Mouse (Mus musculus) heart, postnatal 0 days (tissue): ENCODE results near the gene Olfr1394. TPM values are rescaled to one million over a fixed set of nuclear protein-coding genes. Genes with fewer than 3 reads are reported as not detected.
"Not testable (repeated sequence)": the region's sequence is repeated elsewhere in the genome, so short reads cannot be mapped to it uniquely, and the experiment has no call there.

Experiments used
- ATAC-seq: fragments of 200-750 bp; cut with Nextera tagmentation; 2 replicates; pipeline ENCODE4 v1.8.0; 2017; ENCODE audit warnings: low read depth, moderate number of reproducible peaks, moderate library complexity; ENCODE audit not compliant: insufficient read depth
- DNase-seq: peaks from one replicate; pipeline ENCODE4 v3.0.0-alpha.2; 2016; ENCODE audit warnings: low spot score
- H3K27ac ChIP-seq: fragments of 300-500 bp; sonication (generic); 2 replicates; pipeline ENCODE4 v1.5.1; 2014; ENCODE audit warnings: low read depth, mild to moderate bottlenecking
- H3K27me3 ChIP-seq: fragments of 300-500 bp; sonication (generic); 2 replicates; pipeline ENCODE4 v1.6.1; 2014; ENCODE audit warnings: low read length, mixed read lengths; ENCODE audit not compliant: control insufficient read depth, insufficient read depth
- H3K36me3 ChIP-seq: fragments of 300-500 bp; sonication (generic); replicated peaks from 2 replicates; pipeline ENCODE4 v1.6.1; 2014; ENCODE audit warnings: low read length, mixed read lengths; ENCODE audit not compliant: control insufficient read depth, insufficient read depth
- H3K4me1 ChIP-seq: fragments of 300-500 bp; sonication (generic); 2 replicates; pipeline ENCODE4 v1.6.1; 2014; ENCODE audit warnings: antibody characterized with exemption; ENCODE audit not compliant: control insufficient read depth, insufficient read depth
- H3K4me2 ChIP-seq: fragments of 300-500 bp; sonication (generic); 2 replicates; pipeline ENCODE4 v1.6.1; 2014; ENCODE audit warnings: low read depth, mild to moderate bottlenecking, low read length, moderate library complexity
- H3K4me3 ChIP-seq: fragments of 300-500 bp; sonication (generic); 2 replicates; pipeline ENCODE4 v1.5.1; 2014; ENCODE audit warnings: low read depth, low read length
- H3K9ac ChIP-seq: fragments of 300-500 bp; sonication (generic); replicated peaks from 2 replicates; pipeline ENCODE4 v1.6.1; 2014; ENCODE audit warnings: low read depth, low read length, mixed read lengths
- H3K9me3 ChIP-seq: fragments of 300-500 bp; sonication (generic); replicated peaks from 2 replicates; pipeline ENCODE4 v1.6.1; 2016; ENCODE audit warnings: low read length; ENCODE audit not compliant: control insufficient read depth
- CTCF ChIP-seq: IDR thresholded peaks from 2 replicates; pipeline ENCODE4 v1.5.1; 2016; ENCODE audit warnings: antibody characterized with exemption, control low read depth, low read depth
- EP300 ChIP-seq: IDR thresholded peaks from 2 replicates; pipeline ENCODE4 v1.6.1; 2016; ENCODE audit warnings: antibody characterized with exemption, low read depth
- WGBS: fragments of 180-500 bp; shearing (Covaris S2); extraction: QIAGEN DNeasy Blood & Tissue Kit; methylation state at CpG from one replicate; pipeline ENCODE4 v1.1.7; 2014; 5-methylcytosine and 5-hydroxymethylcytosine counted together
- polyA plus RNA-seq: library from polyadenylated mRNA; unstranded; fragments of >200 nt; fragmentation: Nextera tagmentation; extraction: Ambion mirVana; gene quantifications from 2 replicates; pipeline ENCODE4 v1.2.1, GENCODE M21; 2015
- total RNA-seq: library from RNA; depleted of rRNA; stranded (reverse); fragments of >200 nt; gene quantifications from 2 replicates; pipeline ENCODE4 v1.2.3, GENCODE M21; 2014; ENCODE audit warnings: low replicate concordance

The Olfr1394 gene
- total and polyA plus RNA-seq, 2 experiments from 2014 or later, result not detected

- Histone ChIP-seq H3K9ac (no peak overlapping the region), H3K4me3 (no peak overlapping the region), H3K9me3 (no peaks in the 10 kb centered on the region), H3K27me3 (no peaks in the 10 kb centered on the region), H3K4me2 (no peak overlapping the region), H3K36me3 (no peaks in the 10 kb centered on the region), H3K4me1 (no peaks in the 10 kb centered on the region), H3K27ac (peak overlapping the region; percentile 71)
- TF ChIP-seq EP300, result peak; percentile 79
- TF ChIP-seq CTCF, result no peak
- peak; percentile 22 for DNase-seq
- ATAC-seq, result peak; percentile 69
- 43% methylated on average over 1 of the region's 1 CpGs for WGBS
Observed at GRCm38 (mm10) chr11:49183172-49183571, 29.0 kb downstream of the Olfr1394 start.

GRCm38 (mm10) chr11:49186452-49186851 lies 32.3 kb downstream of the Olfr1394 start:
- H3K27ac ChIP-seq, result peak overlapping the region; percentile 66
- H3K4me3 ChIP-seq, result peak overlapping the region; percentile 24
- no peak for ATAC-seq
- no peaks in the 10 kb centered on the region for H3K9me3 ChIP-seq
- peak overlapping the region; percentile 39 for H3K4me2 ChIP-seq
- H3K27me3 ChIP-seq, result no peaks in the 10 kb centered on the region
- no peaks in the 10 kb centered on the region for H3K36me3 ChIP-seq
- DNase-seq, result no peak
- TF ChIP-seq EP300 (no peak), CTCF (peak; percentile 36)
- 67% methylated on average over 6 of the region's 6 CpGs for WGBS
- no peaks in the 10 kb centered on the region for H3K4me1 ChIP-seq
- no peak overlapping the region; the same call in 1 of the 2 replicates for H3K9ac ChIP-seq

GRCm38 (mm10) chr11:49186955-49187488 lies 32.8 kb downstream of the Olfr1394 start, which contains the start of gene Btnl9:
TSS of gene Btnl9 (minus strand) at chr11:49187159.
- Histone ChIP-seq H3K9ac (no peak within 1 kb of the TSS; the same call in 1 of the 2 replicates), H3K4me2 (peak within 1 kb of the TSS; percentile 39)

DNA sequence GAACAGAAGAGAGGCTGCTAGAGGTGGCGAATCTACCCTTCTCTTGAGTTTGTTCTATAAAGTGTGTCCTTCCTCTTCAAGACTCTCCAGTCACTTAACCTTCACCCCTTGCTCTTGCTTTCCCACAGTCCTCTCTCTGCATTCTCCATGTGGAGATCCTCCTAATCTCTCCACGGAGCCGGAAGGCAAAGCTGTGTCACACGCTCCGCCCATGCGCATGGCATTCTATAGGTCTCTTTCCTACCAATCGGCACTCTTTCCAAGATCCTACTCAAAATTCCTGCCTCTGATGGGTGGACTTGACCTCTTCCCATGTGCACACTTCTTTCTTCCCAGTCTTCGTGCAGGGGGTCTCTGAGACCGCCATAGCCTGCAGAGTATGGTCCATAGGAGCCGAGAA lies 33.5 kb downstream of the Olfr1394 start:
- TF ChIP-seq CTCF (no peak), EP300 (no peak)
- Histone ChIP-seq H3K9me3 (no peaks in the 10 kb centered on the region), H3K27ac (peak overlapping the region; percentile 76), H3K4me1 (no peaks in the 10 kb centered on the region), H3K36me3 (no peaks in the 10 kb centered on the region), H3K4me2 (no peak overlapping the region), H3K27me3 (no peaks in the 10 kb centered on the region), H3K9ac (no peak overlapping the region), H3K4me3 (no peak overlapping the region)
- no peak for ATAC-seq
- WGBS, result 52% methylated on average over 10 of the region's 10 CpGs
- DNase-seq, result no peak

More at GRCm38 (mm10) chr11:49186955-49187488, 32.8 kb downstream of the Olfr1394 start, which contains the start of gene Btnl9:
- H3K4me1 ChIP-seq, result no peaks in the 10 kb centered on the region
- WGBS, result 55% methylated on average over 8 of the region's 8 CpGs
- no peaks in the 10 kb centered on the region for H3K36me3 ChIP-seq
- TF ChIP-seq CTCF, result no peak
- TF ChIP-seq EP300, result peak; percentile 20; the same call in 1 of the 2 replicates
- ATAC-seq (peak; percentile 38), DNase-seq (no peak)
- no peaks in the 10 kb centered on the region for H3K27me3 ChIP-seq
- peak within 1 kb of the TSS; percentile 24 for H3K4me3 ChIP-seq
- peak within 1 kb of the TSS; percentile 76 for H3K27ac ChIP-seq
- no peaks in the 10 kb centered on the region for H3K9me3 ChIP-seq

- Histone ChIP-seq H3K9ac (no peak overlapping the region), H3K4me1 (no peaks in the 10 kb centered on the region), H3K9me3 (no peaks in the 10 kb centered on the region), H3K27me3 (no peaks in the 10 kb centered on the region), H3K27ac (no peak overlapping the region), H3K36me3 (no peaks in the 10 kb centered on the region), H3K4me2 (no peak overlapping the region), H3K4me3 (no peak overlapping the region)
- DNase-seq (no peak), ATAC-seq (no peak)
- 1% methylated on average over 7 of the region's 7 CpGs for WGBS
- TF ChIP-seq CTCF (peak; percentile 77), EP300 (no peak)
Observed at GRCm38 (mm10) chr11:49189737-49190136, 35.6 kb downstream of the Olfr1394 start.

GRCm38 (mm10) chr11:49191083-49191482 lies 36.9 kb downstream of the Olfr1394 start:
- ATAC-seq (no peak), DNase-seq (no peak)
- H3K9ac ChIP-seq, result no peak overlapping the region
- no peak overlapping the region for H3K4me2 ChIP-seq
- H3K36me3 ChIP-seq, result no peaks in the 10 kb centered on the region
- TF ChIP-seq EP300 (no peak), CTCF (no peak)
- no peaks in the 10 kb centered on the region for H3K27me3 ChIP-seq
- no peak overlapping the region for H3K4me3 ChIP-seq
- no peak overlapping the region for H3K27ac ChIP-seq
- 25% methylated on average over 2 of the region's 2 CpGs for WGBS
- H3K4me1 ChIP-seq, result no peaks in the 10 kb centered on the region
- H3K9me3 ChIP-seq, result no peaks in the 10 kb centered on the region

- not testable (repeated sequence) for DNase-seq, H3K9ac ChIP-seq, H3K4me2 ChIP-seq, H3K4me1 ChIP-seq, H3K36me3 ChIP-seq, H3K27me3 ChIP-seq, ATAC-seq, H3K4me3 ChIP-seq, H3K9me3 ChIP-seq
- peak overlapping the region; percentile 57; the same call in 1 of the 2 replicates for H3K27ac ChIP-seq
- 92% methylated on average over 9 of the region's 9 CpGs for WGBS
Observed at GRCm38 (mm10) chr11:49194771-49195170, 40.6 kb downstream of the Olfr1394 start.
